Mouse (Mus musculus): ENCODE data around the gene Lin52. TPM values are rescaled to one million over a fixed set of nuclear protein-coding genes. Genes with fewer than 3 reads are reported as not detected.
A peak's percentile ranks its signal among the peaks of the same experiment; 100 is the strongest.

Gene Lin52
- polyA plus RNA-seq, 1 experiment from 2014 or later, result 15.3 TPM

DNA sequence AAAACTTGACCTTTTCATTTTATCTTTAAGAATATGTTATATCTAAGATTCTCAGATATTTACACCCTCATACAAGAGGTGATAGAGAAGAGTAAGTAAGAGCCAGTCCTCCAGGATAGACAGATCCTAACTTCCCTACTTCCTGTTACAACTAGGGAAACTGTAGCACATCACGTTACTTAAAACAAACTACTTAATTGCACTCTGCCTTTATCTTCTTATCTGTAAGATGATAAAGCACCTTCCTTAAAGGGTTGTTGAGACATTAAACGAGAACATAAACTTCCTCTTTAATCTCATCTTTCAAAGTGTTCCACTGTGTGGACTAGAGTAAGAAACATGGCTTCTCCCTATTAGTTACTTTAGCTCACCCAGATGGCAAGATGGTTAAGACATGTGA is 12.5 kb upstream of the Lin52 start:
- Histone ChIP-seq H3K4me1 (no peaks in the 10 kb centered on the region), H3K9me3 (replicated peaks) (no peaks in the 10 kb centered on the region), H3K36me3 (0 out of 2 replicates have a peak, but pooled peaks cover 8% of the 10 kb centered on the region), H3K27me3 (replicated peaks) (0 out of 2 replicates have a peak, but pooled peaks cover 2% of the 10 kb centered on the region), H3K4me2 (no peak overlapping the region), H3K9ac (no peak overlapping the region), H3K4me3 (no peak overlapping the region), H3K27ac (no peak overlapping the region)
- 30% methylated on average over 2 of the region's 2 CpGs for WGBS (ENCODE audit: insufficient replicate concordance)
- no peak for ATAC-seq

DNA sequence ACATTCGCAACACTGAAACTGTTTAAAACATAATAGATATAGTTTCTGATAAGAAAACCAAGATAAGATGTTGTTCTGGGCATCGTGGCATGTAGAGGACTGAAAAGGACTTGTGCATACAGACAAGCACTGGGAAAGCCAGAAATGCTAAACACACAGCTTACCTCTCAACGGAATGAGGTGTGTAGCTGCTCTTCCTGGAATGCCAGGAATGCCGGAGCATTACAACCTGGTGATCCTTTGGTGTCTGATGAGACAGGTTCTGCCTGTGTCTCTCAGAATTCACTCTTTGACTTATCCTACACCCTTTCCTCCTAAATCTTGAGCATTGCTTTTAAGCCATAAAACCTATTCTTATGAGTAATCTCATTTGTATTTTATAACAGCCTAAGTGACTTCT is 8.7 kb upstream of the Lin52 start:
- H3K4me1 ChIP-seq, result no peaks in the 10 kb centered on the region
- no peak overlapping the region for H3K27ac ChIP-seq
- H3K36me3 ChIP-seq, result 0 out of 2 replicates have a peak, but pooled peaks cover 8% of the 10 kb centered on the region
- no peak overlapping the region for H3K4me2 ChIP-seq
- H3K4me3 ChIP-seq, result no peak overlapping the region
- no peak for ATAC-seq
- 59% methylated on average over 4 of the region's 4 CpGs for WGBS (ENCODE audit: insufficient replicate concordance)
- peaks cover 25% of the 10 kb centered on the region for H3K27me3 ChIP-seq (replicated peaks)
- no peaks in the 10 kb centered on the region for H3K9me3 ChIP-seq (replicated peaks)
- no peak overlapping the region for H3K9ac ChIP-seq

DNA sequence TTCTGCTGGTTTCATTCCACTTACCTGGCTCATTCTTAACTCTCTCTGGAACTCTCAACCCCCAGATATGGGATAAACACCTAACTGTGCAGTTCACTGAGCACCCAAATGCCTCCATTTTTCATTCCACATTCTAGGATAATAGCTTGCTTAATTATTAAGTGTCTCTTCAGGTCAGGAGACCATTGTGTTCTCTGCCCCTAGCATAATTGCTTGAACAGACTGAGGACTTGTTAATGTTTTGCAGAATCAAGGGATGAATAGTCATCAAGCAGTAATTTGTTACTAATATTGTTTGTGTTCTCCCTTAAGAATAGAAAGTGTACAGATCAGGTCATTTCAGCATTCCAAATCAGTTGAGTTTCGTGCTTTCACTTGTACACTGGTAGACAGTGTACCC is 3.8 kb upstream of the Lin52 start:
- Histone ChIP-seq H3K9me3 (replicated peaks) (no peaks in the 10 kb centered on the region), H3K4me1 (peaks cover 14% of the 10 kb centered on the region), H3K27ac (no peak overlapping the region), H3K27me3 (replicated peaks) (peaks cover 33% of the 10 kb centered on the region), H3K9ac (no peak overlapping the region), H3K36me3 (no peaks in the 10 kb centered on the region), H3K4me2 (no peak overlapping the region), H3K4me3 (no peak overlapping the region)
- 50% methylated on average over 1 of the region's 1 CpGs for WGBS (ENCODE audit: insufficient replicate concordance)
- ATAC-seq, result no peak

GRCm38 (mm10) chr12:84448181-84448580 is 3.0 kb upstream of the Lin52 start:
- no peak overlapping the region for H3K4me2 ChIP-seq
- H3K9me3 ChIP-seq (replicated peaks), result no peaks in the 10 kb centered on the region
- no peak for ATAC-seq
- WGBS (ENCODE audit: insufficient replicate concordance), result 71% methylated on average over 6 of the region's 6 CpGs
- no peaks in the 10 kb centered on the region for H3K36me3 ChIP-seq
- H3K9ac ChIP-seq, result no peak overlapping the region
- peaks cover 22% of the 10 kb centered on the region for H3K4me1 ChIP-seq
- H3K27ac ChIP-seq, result no peak overlapping the region
- H3K27me3 ChIP-seq (replicated peaks), result peaks cover 33% of the 10 kb centered on the region
- H3K4me3 ChIP-seq, result no peak overlapping the region

GRCm38 (mm10) chr12:84449887-84450286 is 1.3 kb upstream of the Lin52 start:
- no peak overlapping the region for H3K27ac ChIP-seq
- peak overlapping the region; percentile 93 for H3K4me3 ChIP-seq
- H3K36me3 ChIP-seq, result peaks cover 8% of the 10 kb centered on the region
- H3K9me3 ChIP-seq (replicated peaks), result no peaks in the 10 kb centered on the region
- no peak for ATAC-seq
- WGBS (ENCODE audit: insufficient replicate concordance), result 38% methylated on average over 10 of the region's 10 CpGs
- H3K27me3 ChIP-seq (replicated peaks), result peaks cover 27% of the 10 kb centered on the region
- H3K9ac ChIP-seq, result peak overlapping the region; percentile 78
- H3K4me1 ChIP-seq, result peaks cover 39% of the 10 kb centered on the region
- peak overlapping the region; percentile 97 for H3K4me2 ChIP-seq

DNA sequence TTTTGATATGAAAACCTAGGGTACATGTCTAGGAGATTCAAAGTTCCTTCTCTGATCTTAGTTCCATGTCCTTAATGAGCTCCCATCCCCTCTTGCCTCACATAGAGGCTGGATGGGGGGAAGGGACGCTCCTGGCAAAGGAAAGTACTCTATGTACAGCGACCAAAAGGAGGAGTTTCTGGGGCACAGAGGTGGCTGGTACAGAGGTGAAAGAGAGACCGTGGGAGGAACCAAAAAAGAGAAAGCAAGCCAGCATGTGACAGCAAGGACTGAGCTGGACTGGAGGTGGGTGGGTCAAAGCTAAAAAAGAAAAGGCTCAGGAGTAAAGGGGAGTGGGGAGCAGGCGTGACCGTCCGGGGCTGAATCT is 888 bp upstream of the Lin52 start:
- H3K4me1 ChIP-seq, result peaks cover 43% of the 10 kb centered on the region
- peak overlapping the region; percentile 97 for H3K4me2 ChIP-seq
- no peaks in the 10 kb centered on the region for H3K9me3 ChIP-seq (replicated peaks)
- H3K4me3 ChIP-seq, result peak overlapping the region; percentile 93
- peaks cover 24% of the 10 kb centered on the region for H3K27me3 ChIP-seq (replicated peaks)
- peak overlapping the region; percentile 78 for H3K9ac ChIP-seq
- WGBS (ENCODE audit: insufficient replicate concordance), result 0% methylated on average over 6 of the region's 6 CpGs
- H3K36me3 ChIP-seq, result peaks cover 13% of the 10 kb centered on the region
- peak overlapping the region; percentile 81 for H3K27ac ChIP-seq
- no peak for ATAC-seq

- Histone ChIP-seq H3K4me2 (peak overlapping the region; percentile 97), H3K27me3 (replicated peaks) (peaks cover 15% of the 10 kb centered on the region), H3K9me3 (replicated peaks) (no peaks in the 10 kb centered on the region), H3K27ac (peak overlapping the region; percentile 81), H3K4me3 (peak overlapping the region; percentile 93), H3K4me1 (peaks cover 43% of the 10 kb centered on the region), H3K36me3 (peaks cover 19% of the 10 kb centered on the region), H3K9ac (peak overlapping the region; percentile 85)
- WGBS (ENCODE audit: insufficient replicate concordance), result 0% methylated on average over 11 of the region's 11 CpGs
- ATAC-seq, result no peak
Measured at GRCm38 (mm10) chr12:84451801-84452200, 579 bp downstream of the Lin52 start.

DNA sequence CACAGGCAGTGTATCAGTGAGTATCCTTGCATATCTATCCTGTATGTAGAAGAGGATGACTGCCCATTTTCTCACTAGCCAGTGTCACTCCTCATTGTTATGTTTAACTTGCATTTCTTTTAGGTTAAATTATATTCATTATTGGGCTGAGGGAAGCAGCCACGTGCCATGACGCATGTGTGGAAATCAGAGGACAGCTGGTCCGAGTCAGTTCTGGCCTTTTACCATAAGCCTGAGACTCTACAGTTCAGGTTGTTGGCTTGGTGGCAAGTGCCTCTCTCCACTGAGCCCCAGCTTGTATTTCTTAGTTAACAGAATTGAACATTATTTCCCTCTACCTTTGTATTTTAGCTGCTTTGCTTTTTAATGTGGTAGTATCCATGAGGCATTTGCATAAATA is 5.7 kb downstream of the Lin52 start:
- 87% methylated on average over 3 of the region's 3 CpGs for WGBS (ENCODE audit: insufficient replicate concordance)
- H3K4me2 ChIP-seq, result no peak overlapping the region
- peaks cover 7% of the 10 kb centered on the region for H3K9me3 ChIP-seq (replicated peaks)
- H3K27ac ChIP-seq, result no peak overlapping the region
- H3K27me3 ChIP-seq (replicated peaks), result no peaks in the 10 kb centered on the region
- peaks cover 33% of the 10 kb centered on the region for H3K4me1 ChIP-seq
- no peak for ATAC-seq
- no peak overlapping the region for H3K9ac ChIP-seq
- no peak overlapping the region for H3K4me3 ChIP-seq
- H3K36me3 ChIP-seq, result peaks cover 63% of the 10 kb centered on the region

GRCm38 (mm10) chr12:84459845-84460244 is 8.6 kb downstream of the Lin52 start:
- Histone ChIP-seq H3K4me3 (no peak overlapping the region), H3K9me3 (replicated peaks) (peaks cover 7% of the 10 kb centered on the region), H3K9ac (no peak overlapping the region), H3K4me2 (no peak overlapping the region), H3K27ac (no peak overlapping the region), H3K36me3 (peaks cover 85% of the 10 kb centered on the region), H3K4me1 (0 out of 2 replicates have a peak, but pooled peaks cover 4% of the 10 kb centered on the region), H3K27me3 (replicated peaks) (no peaks in the 10 kb centered on the region)
- 71% methylated on average over 1 of the region's 1 CpGs for WGBS (ENCODE audit: insufficient replicate concordance)
- no peak for ATAC-seq

GRCm38 (mm10) chr12:84461416-84461815 is 10.2 kb downstream of the Lin52 start:
- H3K27ac ChIP-seq, result no peak overlapping the region
- H3K9me3 ChIP-seq (replicated peaks), result peaks cover 7% of the 10 kb centered on the region
- WGBS (ENCODE audit: insufficient replicate concordance), result 83% methylated on average over 5 of the region's 5 CpGs
- H3K36me3 ChIP-seq, result peaks cover 79% of the 10 kb centered on the region
- no peak overlapping the region for H3K4me3 ChIP-seq
- H3K9ac ChIP-seq, result no peak overlapping the region
- ATAC-seq, result no peak
- H3K27me3 ChIP-seq (replicated peaks), result no peaks in the 10 kb centered on the region
- no peak overlapping the region for H3K4me2 ChIP-seq
- H3K4me1 ChIP-seq, result no peaks in the 10 kb centered on the region

DNA sequence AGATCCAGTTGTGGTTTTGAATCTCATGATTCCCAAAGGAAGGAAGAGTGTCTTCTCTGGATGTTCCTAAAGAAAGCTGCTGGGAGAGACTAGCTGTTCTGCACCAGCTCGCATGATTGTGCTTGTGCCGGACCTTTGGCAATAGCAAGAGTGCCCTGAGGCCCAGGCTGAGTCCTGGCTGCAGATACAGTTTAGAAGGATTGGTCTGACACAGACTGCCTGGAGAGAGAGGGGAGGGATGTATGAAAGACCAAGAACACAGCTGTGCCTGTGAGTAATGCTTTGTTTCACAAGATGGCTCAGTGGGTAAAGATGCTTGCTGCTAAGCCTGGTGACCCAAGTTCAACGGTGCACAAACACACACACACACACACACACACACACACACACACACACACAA is 11.6 kb downstream of the Lin52 start:
- H3K36me3 ChIP-seq, result peaks cover 80% of the 10 kb centered on the region
- 75% methylated on average over 3 of the region's 3 CpGs for WGBS (ENCODE audit: insufficient replicate concordance)
- H3K27me3 ChIP-seq (replicated peaks), result no peaks in the 10 kb centered on the region
- no peak overlapping the region for H3K9ac ChIP-seq
- H3K9me3 ChIP-seq (replicated peaks), result peaks cover 7% of the 10 kb centered on the region
- H3K4me2 ChIP-seq, result no peak overlapping the region
- H3K4me3 ChIP-seq, result no peak overlapping the region
- no peak overlapping the region for H3K27ac ChIP-seq
- no peak for ATAC-seq
- no peaks in the 10 kb centered on the region for H3K4me1 ChIP-seq

DNA sequence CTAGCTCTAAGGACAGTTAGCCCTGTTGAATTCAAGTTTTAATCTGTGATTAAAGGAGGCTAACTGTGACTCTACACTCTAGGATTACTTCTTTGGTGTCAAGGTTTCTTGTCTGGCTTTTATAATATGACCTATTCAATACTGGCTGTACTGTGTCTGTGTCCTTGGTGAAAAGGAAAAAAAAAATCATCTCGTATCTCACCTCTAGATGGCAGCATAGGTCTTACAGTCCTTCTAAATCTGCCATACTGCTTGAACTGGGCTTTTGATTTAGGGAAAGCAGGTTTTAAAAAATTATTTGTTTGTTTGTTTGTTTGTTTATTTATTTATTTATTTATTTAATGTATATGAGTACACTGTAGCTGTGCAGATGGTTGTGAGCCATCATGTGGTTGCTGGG is 17.5 kb downstream of the Lin52 start:
- Histone ChIP-seq H3K4me3 (no peak overlapping the region), H3K4me2 (no peak overlapping the region), H3K9ac (no peak overlapping the region), H3K27me3 (replicated peaks) (no peaks in the 10 kb centered on the region), H3K9me3 (replicated peaks) (no peaks in the 10 kb centered on the region), H3K4me1 (no peaks in the 10 kb centered on the region), H3K36me3 (peaks cover 62% of the 10 kb centered on the region), H3K27ac (no peak overlapping the region)
- WGBS (ENCODE audit: insufficient replicate concordance), result 0% methylated on average over 1 of the region's 1 CpGs
- no peak for ATAC-seq

GRCm38 (mm10) chr12:84478937-84479336 is 27.7 kb downstream of the Lin52 start:
- H3K9me3 ChIP-seq (replicated peaks), result no peaks in the 10 kb centered on the region
- no peak overlapping the region for H3K27ac ChIP-seq
- WGBS (ENCODE audit: insufficient replicate concordance), result 80% methylated on average over 7 of the region's 7 CpGs
- H3K4me3 ChIP-seq, result no peak overlapping the region
- no peak for ATAC-seq
- peaks cover 10% of the 10 kb centered on the region for H3K4me1 ChIP-seq
- H3K9ac ChIP-seq, result no peak overlapping the region
- no peak overlapping the region for H3K4me2 ChIP-seq
- H3K36me3 ChIP-seq, result peaks cover 31% of the 10 kb centered on the region
- no peaks in the 10 kb centered on the region for H3K27me3 ChIP-seq (replicated peaks)

All from liver, embryonic 12.5 days (tissue).